Mouse (Mus musculus): Measurements from ENCODE around the gene Strn3.

Strn3 gene

GRCm38 (mm10) chr12:51691845-51692632 lies at the start of gene Strn3:
Strn3 (minus strand) TSS chr12:51691897.
- peak; percentile 98 for DNase-seq (ENCODE audit: low read depth)

- DNase-seq (ENCODE audit: low read depth) = no peak
These were observed 45.1 kb upstream of the Strn3 start for GRCm38 (mm10) chr12:51736807-51737206.

GRCm38 (mm10) chr12:51736381-51736780 lies 44.7 kb upstream of the Strn3 start:
- no peak for DNase-seq (ENCODE audit: low read depth)

GRCm38 (mm10) chr12:51735840-51736271 lies 44.2 kb upstream of the Strn3 start:
- DNase-seq (ENCODE audit: low read depth) = peak; percentile 97

- DNase-seq (ENCODE audit: low read depth) = peak; percentile 86
These were observed 43.0 kb upstream of the Strn3 start for GRCm38 (mm10) chr12:51734605-51735211.

GRCm38 (mm10) chr12:51729827-51730226 lies 38.1 kb upstream of the Strn3 start:
- DNase-seq (ENCODE audit: low read depth) = no peak

GRCm38 (mm10) chr12:51729058-51729457 lies 37.4 kb upstream of the Strn3 start:
- peak; percentile 59 for DNase-seq (ENCODE audit: low read depth)

- peak; percentile 30 for DNase-seq (ENCODE audit: low read depth)
These were observed 30.1 kb upstream of the Strn3 start for GRCm38 (mm10) chr12:51721836-51722235.

GRCm38 (mm10) chr12:51718617-51719016 lies 26.9 kb upstream of the Strn3 start:
- DNase-seq (ENCODE audit: low read depth) = no peak

- DNase-seq (ENCODE audit: low read depth) = no peak
These were observed 21.0 kb upstream of the Strn3 start for GRCm38 (mm10) chr12:51712685-51713084.

- DNase-seq (ENCODE audit: low read depth) = no peak
These were observed 18.5 kb upstream of the Strn3 start for GRCm38 (mm10) chr12:51710154-51710553.

GRCm38 (mm10) chr12:51709741-51710140 lies 18.0 kb upstream of the Strn3 start:
- DNase-seq (ENCODE audit: low read depth) = no peak

GRCm38 (mm10) chr12:51708941-51709686 lies 17.4 kb upstream of the Strn3 start:
- no peak for DNase-seq (ENCODE audit: low read depth)

- DNase-seq (ENCODE audit: low read depth) = no peak
These were observed 15.1 kb upstream of the Strn3 start for GRCm38 (mm10) chr12:51706673-51707235.

- DNase-seq (ENCODE audit: low read depth) = no peak
These were observed 14.1 kb upstream of the Strn3 start for GRCm38 (mm10) chr12:51705778-51706177.

- no peak for DNase-seq (ENCODE audit: low read depth)
These were observed 12.9 kb upstream of the Strn3 start for GRCm38 (mm10) chr12:51704572-51704971.

GRCm38 (mm10) chr12:51703859-51704258 lies 12.2 kb upstream of the Strn3 start:
- DNase-seq (ENCODE audit: low read depth) = no peak

GRCm38 (mm10) chr12:51701723-51702122 lies 10.0 kb upstream of the Strn3 start:
- DNase-seq (ENCODE audit: low read depth) = peak; percentile 37

GRCm38 (mm10) chr12:51699623-51700393 lies 8.1 kb upstream of the Strn3 start:
- peak; percentile 66 for DNase-seq (ENCODE audit: low read depth)

- DNase-seq (ENCODE audit: low read depth) = peak; percentile 74
These were observed 4.5 kb upstream of the Strn3 start for GRCm38 (mm10) chr12:51696157-51696556.

- no peak for DNase-seq (ENCODE audit: low read depth)
These were observed 3.3 kb upstream of the Strn3 start for GRCm38 (mm10) chr12:51694966-51695365.

- DNase-seq (ENCODE audit: low read depth) = no peak
These were observed 2.4 kb upstream of the Strn3 start for GRCm38 (mm10) chr12:51694096-51694495.
